Mouse (Mus musculus) spleen, adult 2 months (tissue): Measurements from ENCODE around the gene Babam2.

Experiments
- CTCF ChIP-seq: fragments of 200-500 bp; IDR thresholded peaks from 2 replicates; pipeline ENCODE4 v1.5.1; 2011; ENCODE audit warnings: mild to moderate bottlenecking, inconsistent platforms; ENCODE audit not compliant: insufficient read depth, insufficient read length, insufficient replicate concordance; ENCODE audit errors: extremely low read depth
- POLR2A ChIP-seq: fragments of 200-500 bp; IDR thresholded peaks from 2 replicates; pipeline ENCODE4 v1.6.1; 2011; ENCODE audit warnings: low read depth, low read length, inconsistent platforms

- no peak for TF ChIP-seq CTCF
- no peak for TF ChIP-seq POLR2A
Observed at GRCm38 (mm10) chr5:31706826-31707225, 9.3 kb downstream of the Babam2 start.
